Mouse (Mus musculus): Measurements from ENCODE around the gene Magi1.

- TF ChIP-seq POLR2A (IDR thresholded peaks at IDR 0.05; ENCODE audit: borderline replicate concordance, extremely low read depth, insufficient read depth, insufficient read length, poor library complexity, severe bottlenecking) = no peak
- TF ChIP-seq CTCF (IDR thresholded peaks at IDR 0.05; ENCODE audit: borderline replicate concordance, extremely low read depth, insufficient read depth, insufficient read length) = no peak
These were observed 349.0 kb downstream of the Magi1 start for GRCm38 (mm10) chr6:93934700-93935099.

All from brain, embryonic 14.5 days (tissue).